Mouse (Mus musculus) spleen, adult 18-20 months (tissue): ENCODE results near the gene Dnajc22.
A peak's percentile ranks its signal among the peaks of the same experiment; 100 is the strongest.

Experiments used
- DNase-seq, 2 experiments: peaks; one replicate each; pipeline ENCODE4 v3.0.0; 2022; ENCODE audit warnings: mixed read lengths in 2 of 2

Gene Dnajc22

GRCm38 (mm10) chr15:99087253-99088075 is 5.5 kb upstream of the Dnajc22 start, which contains the start of gene C1ql4:
Gene C1ql4, minus strand, starts transcription at chr15:99087817.
- DNase-seq: no peak

GRCm38 (mm10) chr15:99088292-99088691 is 4.7 kb upstream of the Dnajc22 start:
- DNase-seq: peak; percentile 45 to 75

GRCm38 (mm10) chr15:99089069-99089468 is 3.9 kb upstream of the Dnajc22 start:
- DNase-seq: no peak

- peak in 1 of 2 experiments; percentile 11 for DNase-seq
These were observed 605 bp downstream of the Dnajc22 start for GRCm38 (mm10) chr15:99093291-99094258.

- no peak for DNase-seq
These were observed 1.8 kb downstream of the Dnajc22 start for GRCm38 (mm10) chr15:99094631-99095270.

- no peak for DNase-seq
These were observed 2.4 kb downstream of the Dnajc22 start for GRCm38 (mm10) chr15:99095356-99095755.

- no peak for DNase-seq
These were observed 3.3 kb downstream of the Dnajc22 start for GRCm38 (mm10) chr15:99096061-99096793.

- no peak for DNase-seq
These were observed 4.0 kb downstream of the Dnajc22 start for GRCm38 (mm10) chr15:99096831-99097500.

- no peak for DNase-seq
These were observed 5.0 kb downstream of the Dnajc22 start for GRCm38 (mm10) chr15:99097840-99098492.

GRCm38 (mm10) chr15:99098493-99098861 is 5.5 kb downstream of the Dnajc22 start:
- DNase-seq: no peak

- DNase-seq: no peak
These were observed 6.2 kb downstream of the Dnajc22 start for GRCm38 (mm10) chr15:99099139-99099556.

- DNase-seq: no peak
These were observed 7.0 kb downstream of the Dnajc22 start for GRCm38 (mm10) chr15:99099984-99100383.

GRCm38 (mm10) chr15:99105238-99105637 is 12.3 kb downstream of the Dnajc22 start:
- DNase-seq: no peak

GRCm38 (mm10) chr15:99107866-99108265 is 14.9 kb downstream of the Dnajc22 start:
- no peak for DNase-seq

- no peak for DNase-seq
These were observed 18.2 kb downstream of the Dnajc22 start for GRCm38 (mm10) chr15:99111139-99111538.

GRCm38 (mm10) chr15:99111809-99112208 is 18.8 kb downstream of the Dnajc22 start:
- DNase-seq: no peak

GRCm38 (mm10) chr15:99112843-99113395 is 19.9 kb downstream of the Dnajc22 start:
- DNase-seq: no peak

GRCm38 (mm10) chr15:99113396-99113975 is 20.5 kb downstream of the Dnajc22 start:
- DNase-seq: no peak

GRCm38 (mm10) chr15:99114312-99115064 is 21.5 kb downstream of the Dnajc22 start:
- no peak for DNase-seq

GRCm38 (mm10) chr15:99115065-99115423 is 22.1 kb downstream of the Dnajc22 start:
- DNase-seq: no peak
